ENCODE assay signal across 12 mouse cellular contexts in genomic region chr5:76067231-76067630, GRCm38 (mm10).
DNase-seq lines count a peak whose midpoint lies in the region; ATAC-seq and TF ChIP-seq lines count a peak whose summit lies in the region.
"Had no signal": no experiment of that assay in that cellular context is flagged by ENCODE, and none has a peak within 500 bp of the region (broad histone marks: within the 10 kb centered on the region; RNA-seq: fewer than 3 reads in every experiment).

No protein-coding gene starts in this region.

- TF ChIP-seq POLR2A in kidney, adult 2 months (IDR thresholded peaks at IDR 0.05; ENCODE audit: low read depth, low read length): no peak

- H3K4me2 ChIP-seq in kidney, embryonic 16.5 days (replicated peaks; ENCODE audit: low read depth, low read length): no peak overlapping the region
- H3K4me2 ChIP-seq in embryonic facial prominence, embryonic 11.5 days (ENCODE audit: low read depth, low read length): no peak overlapping the region
- H3K4me2 ChIP-seq in liver, embryonic 13.5 days: no peak overlapping the region
- H3K4me2 ChIP-seq: limb, embryonic 13.5 days had no signal

- no peaks in the 10 kb centered on the region for H3K36me3 ChIP-seq in kidney, adult 2 months (ENCODE audit: control insufficient read depth, insufficient read depth, low read length)
- no peaks in the 10 kb centered on the region for H3K36me3 ChIP-seq in kidney, embryonic 16.5 days (ENCODE audit: insufficient read depth, low read length)
- H3K36me3 ChIP-seq in embryonic facial prominence, embryonic 11.5 days (replicated peaks; ENCODE audit: control insufficient read depth, insufficient read depth, low read depth, low read length): no peaks in the 10 kb centered on the region
- no peaks in the 10 kb centered on the region for H3K36me3 ChIP-seq in liver, embryonic 13.5 days
- H3K36me3 ChIP-seq: limb, embryonic 13.5 days had no signal

- H3K9me3 ChIP-seq in kidney, embryonic 16.5 days (ENCODE audit: low read length): no peaks in the 10 kb centered on the region
- H3K9me3 ChIP-seq in embryonic facial prominence, embryonic 11.5 days (replicated peaks; ENCODE audit: control insufficient read depth, low read length): no peaks in the 10 kb centered on the region
- no peaks in the 10 kb centered on the region for H3K9me3 ChIP-seq in liver, embryonic 13.5 days (replicated peaks)
- H3K9me3 ChIP-seq: limb, embryonic 13.5 days had no signal

- H3K4me1 ChIP-seq in kidney, adult 2 months (ENCODE audit: control insufficient read depth, insufficient read depth, low read length): no peaks in the 10 kb centered on the region
- peaks cover 7% of the 10 kb centered on the region; the same call in 1 of the 2 replicates for H3K4me1 ChIP-seq in kidney, embryonic 16.5 days (ENCODE audit: insufficient read depth, low read length)
- H3K4me1 ChIP-seq in embryonic facial prominence, embryonic 11.5 days (ENCODE audit: control insufficient read depth, insufficient read depth, low read length): no peaks in the 10 kb centered on the region
- peaks cover 27% of the 10 kb centered on the region for H3K4me1 ChIP-seq in liver, embryonic 13.5 days (replicated peaks)

- no peaks in the 10 kb centered on the region for H3K27me3 ChIP-seq in kidney, adult 2 months (replicated peaks; ENCODE audit: control insufficient read depth, insufficient read depth, low read length)
- H3K27me3 ChIP-seq in kidney, embryonic 16.5 days (ENCODE audit: insufficient read depth, low read length): no peaks in the 10 kb centered on the region
- H3K27me3 ChIP-seq in embryonic facial prominence, embryonic 11.5 days (ENCODE audit: control insufficient read depth, insufficient read depth, low read length): no peaks in the 10 kb centered on the region
- H3K27me3 ChIP-seq in liver, embryonic 13.5 days: peaks cover 11% of the 10 kb centered on the region

- H3K27ac ChIP-seq in kidney, adult 2 months (ENCODE audit: insufficient read depth, low read depth, low read length): no peak overlapping the region
- H3K27ac ChIP-seq in kidney, embryonic 16.5 days (ENCODE audit: low read length): no peak overlapping the region
- H3K27ac ChIP-seq in embryonic facial prominence, embryonic 11.5 days (replicated peaks; ENCODE audit: low read depth, low read length): no peak overlapping the region
- no peak overlapping the region for H3K27ac ChIP-seq in liver, embryonic 13.5 days
- H3K27ac ChIP-seq: limb, embryonic 13.5 days had no signal

- 18% methylated on average over 10 of the region's 10 CpGs for WGBS in kidney, adult 2 months
- WGBS in kidney, embryonic 16.5 days: 14% methylated on average over 10 of the region's 10 CpGs
- 29% methylated on average over 10 of the region's 10 CpGs for WGBS in embryonic facial prominence, embryonic 11.5 days
- WGBS in liver, embryonic 13.5 days (ENCODE audit: insufficient replicate concordance): 11% methylated on average over 10 of the region's 10 CpGs

- peak; percentile 21 for DNase-seq in kidney, adult 2 months
- peak; percentile 12 for DNase-seq in NIH3T3 (ENCODE audit: low read depth)
- peak; percentile 25 for DNase-seq in embryonic facial prominence, embryonic 11.5 days (ENCODE audit: low spot score)
- peak; percentile 2 for DNase-seq in liver, embryonic 13.5 days
- no peak for DNase-seq in layer of hippocampus, postnatal 14 days (ENCODE audit: low spot score in 2 of 2)
- DNase-seq in gastrocnemius, postnatal 4 days (ENCODE audit: low spot score in 2 of 2): no peak
- DNase-seq: cerebellum, postnatal 10 days; layer of hippocampus, postnatal 36 days; lung, postnatal 4 days; thymus, postnatal 14 days had no signal

- H3K9ac ChIP-seq in kidney, embryonic 16.5 days (replicated peaks; ENCODE audit: low read length): no peak overlapping the region
- H3K9ac ChIP-seq in embryonic facial prominence, embryonic 11.5 days (replicated peaks; ENCODE audit: low read length): no peak overlapping the region
- no peak overlapping the region for H3K9ac ChIP-seq in liver, embryonic 13.5 days
- H3K9ac ChIP-seq: limb, embryonic 13.5 days had no signal

- TF ChIP-seq CTCF in kidney, adult 2 months (conservative IDR thresholded peaks at IDR 0.05; ENCODE audit: insufficient read depth, insufficient read length, low read depth, low read length): no peak

- ATAC-seq in kidney, embryonic 16.5 days (ENCODE audit: low FRiP score, low TSS enrichment): no peak
- no peak for ATAC-seq in embryonic facial prominence, embryonic 11.5 days (replicated peaks; ENCODE audit: insufficient number of reproducible peaks, low FRiP score, low TSS enrichment, low read depth)
- ATAC-seq in liver, embryonic 13.5 days (ENCODE audit: low read depth): no peak

- H3K4me3 ChIP-seq in kidney, adult 2 months (ENCODE audit: insufficient read depth, low read depth, low read length): no peak overlapping the region
- H3K4me3 ChIP-seq in kidney, embryonic 16.5 days (ENCODE audit: low read length): no peak overlapping the region
- H3K4me3 ChIP-seq in embryonic facial prominence, embryonic 11.5 days (ENCODE audit: low read depth, low read length): no peak overlapping the region
- H3K4me3 ChIP-seq in liver, embryonic 13.5 days (replicated peaks): no peak overlapping the region
- H3K4me3 ChIP-seq: limb, embryonic 13.5 days had no signal

Comparison
In these comparisons a context has a peak if more than half of its experiments do, and no peak if none do; other contexts are left out.
1. DNase-seq: peak in kidney, adult 2 months (single experiment), NIH3T3 (single experiment), embryonic facial prominence, embryonic 11.5 days (single experiment) and liver, embryonic 13.5 days (single experiment); none in layer of hippocampus, postnatal 14 days (0 of 2) and gastrocnemius, postnatal 4 days (0 of 2).